Mouse (Mus musculus) retina, embryonic 14.5 days (tissue): ENCODE results near the gene Ubtd2.

Experiments
- DNase-seq: peaks from one replicate; pipeline ENCODE4 v3.0.0-alpha.2; 2015; ENCODE audit warnings: low spot score

Gene Ubtd2

DNA sequence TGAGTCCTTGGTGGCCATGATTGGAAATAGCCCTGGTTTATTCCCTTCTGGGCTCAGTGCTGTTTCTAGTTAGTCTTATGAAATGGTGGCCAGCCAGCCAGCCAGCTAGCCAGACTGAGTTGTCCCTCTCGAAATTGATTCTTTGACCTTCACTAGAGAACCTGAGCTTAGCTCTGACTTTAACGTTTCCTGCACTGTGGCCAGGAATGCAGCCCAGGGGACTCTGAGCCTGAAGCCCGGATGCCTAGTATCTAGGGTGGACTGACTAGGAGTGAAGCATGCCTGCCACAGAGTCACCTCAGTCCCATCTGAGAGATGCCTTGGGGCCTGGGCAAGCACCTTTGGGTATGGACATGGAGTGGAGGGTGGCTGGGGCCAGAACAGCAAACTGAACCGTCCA, 109.5 kb downstream of the Ubtd2 start:
- DNase-seq = no peak

DNA sequence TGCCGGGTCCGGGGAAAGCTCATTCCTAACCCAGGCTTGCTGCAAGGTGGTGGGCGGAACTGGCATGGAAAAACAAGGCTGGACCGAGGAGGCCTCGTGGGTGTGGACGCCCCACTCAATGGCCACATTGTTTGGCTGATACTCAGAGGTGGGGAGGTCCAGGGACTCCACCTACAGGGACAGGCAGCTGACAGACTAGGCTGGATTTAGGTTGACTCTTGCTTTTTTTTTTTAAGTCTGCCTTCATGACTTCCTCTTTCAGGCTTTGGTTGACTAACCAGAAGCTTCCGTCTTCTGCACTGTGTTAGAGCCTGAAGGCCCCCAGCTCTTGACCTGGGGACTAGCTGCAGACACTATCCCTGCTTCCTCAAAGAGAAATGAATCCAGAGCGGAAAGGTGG, 109.9 kb downstream of the Ubtd2 start:
- DNase-seq = no peak

DNA sequence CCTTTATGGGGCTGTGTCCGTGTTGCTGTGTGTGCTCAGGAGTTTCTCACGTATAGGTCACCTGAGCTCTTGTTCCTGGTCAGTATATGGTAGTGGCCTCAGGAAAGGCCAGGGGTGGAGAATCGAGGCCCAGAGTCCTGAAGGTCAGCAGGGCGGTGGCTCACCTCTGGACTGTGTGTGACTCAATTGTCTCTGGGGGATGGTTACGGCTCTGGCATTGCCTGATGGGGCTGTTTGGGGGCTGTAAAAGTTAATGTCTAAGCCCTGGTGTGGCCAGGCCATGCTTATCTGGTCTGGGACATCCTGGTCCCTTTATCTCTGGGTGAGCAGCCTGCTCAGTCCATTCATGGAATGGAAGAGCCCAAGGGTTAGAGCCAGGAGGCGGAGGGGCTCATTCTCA, 111.0 kb downstream of the Ubtd2 start:
- no peak for DNase-seq
